Mouse (Mus musculus) megakaryocyte, embryonic 14.5 days (primary cell): Measurements from ENCODE around the gene Olfr311. TPM values are rescaled to one million over a fixed set of nuclear protein-coding genes. Genes with fewer than 3 reads are reported as not detected.

ENCODE experiments used
- H3K27me3 ChIP-seq: replicated peaks from 2 replicates; pipeline ENCODE3; 2012; ENCODE audit warnings: inconsistent platforms
- H3K36me3 ChIP-seq: replicated peaks from 2 replicates; pipeline ENCODE3; 2012; ENCODE audit warnings: low read length, inconsistent platforms, mixed read lengths
- H3K4me1 ChIP-seq: 2 replicates; pipeline ENCODE4 v1.6.1; 2012; ENCODE audit warnings: inconsistent platforms
- H3K4me3 ChIP-seq: replicated peaks from 2 replicates; pipeline ENCODE3; 2012; ENCODE audit warnings: moderate library complexity, mild to moderate bottlenecking, inconsistent platforms
- H3K9me3 ChIP-seq: 2 replicates; pipeline ENCODE4 v1.6.1; 2012; ENCODE audit warnings: inconsistent platforms
- FLI1 ChIP-seq: IDR thresholded peaks from 2 replicates; pipeline ENCODE4 v1.6.1; 2012; ENCODE audit warnings: low read length, inconsistent platforms, mixed read lengths
- GATA1 ChIP-seq: IDR thresholded peaks from 3 replicates; pipeline ENCODE4 v1.6.1; 2012; ENCODE audit warnings: mixed read lengths, low read length, inconsistent platforms, borderline replicate concordance
- polyA plus RNA-seq: library from polyadenylated mRNA; stranded (reverse); fragments of >175 nt; gene quantifications from 2 replicates; pipeline ENCODE4 v1.2.3, GENCODE M21; 2012; ENCODE audit warnings: low replicate concordance; ENCODE audit not compliant: insufficient read depth

The Olfr311 gene
- polyA plus RNA-seq, 1 experiment, result not detected

GRCm38 (mm10) chr11:58867039-58867953 is 28.2 kb downstream of the Olfr311 start, which contains the start of gene 2810021J22Rik:
Gene 2810021J22Rik (plus strand): TSS chr11:58867216.
- Histone ChIP-seq H3K4me1 (peaks cover 25% of the 10 kb centered on the region), H3K36me3 (peaks cover 27% of the 10 kb centered on the region), H3K27me3 (no peaks in the 10 kb centered on the region), H3K4me3 (peak within 1 kb of the TSS; percentile 94), H3K9me3 (peaks cover 8% of the 10 kb centered on the region; the same call in 1 of the 2 replicates)
- TF ChIP-seq FLI1 (peak; percentile 94; the same call in 1 of the 2 replicates), GATA1 (no peak)

- Histone ChIP-seq H3K4me3 (peak overlapping the region; percentile 94), H3K36me3 (peaks cover 27% of the 10 kb centered on the region)
These were observed 28.9 kb downstream of the Olfr311 start for GRCm38 (mm10) chr11:58867954-58868330.

GRCm38 (mm10) chr11:58870961-58871360 is 31.9 kb downstream of the Olfr311 start:
- no peaks in the 10 kb centered on the region for H3K27me3 ChIP-seq
- no peak overlapping the region for H3K4me3 ChIP-seq
- H3K4me1 ChIP-seq, result peaks cover 25% of the 10 kb centered on the region
- H3K36me3 ChIP-seq, result peaks cover 31% of the 10 kb centered on the region
- H3K9me3 ChIP-seq, result no peaks in the 10 kb centered on the region
- TF ChIP-seq GATA1 (no peak), FLI1 (no peak)

More at GRCm38 (mm10) chr11:58867954-58868330, 28.9 kb downstream of the Olfr311 start:
- peaks cover 25% of the 10 kb centered on the region for H3K4me1 ChIP-seq
- H3K27me3 ChIP-seq, result no peaks in the 10 kb centered on the region
- peaks cover 8% of the 10 kb centered on the region; the same call in 1 of the 2 replicates for H3K9me3 ChIP-seq
- no peak for TF ChIP-seq GATA1
- no peak for TF ChIP-seq FLI1

DNA sequence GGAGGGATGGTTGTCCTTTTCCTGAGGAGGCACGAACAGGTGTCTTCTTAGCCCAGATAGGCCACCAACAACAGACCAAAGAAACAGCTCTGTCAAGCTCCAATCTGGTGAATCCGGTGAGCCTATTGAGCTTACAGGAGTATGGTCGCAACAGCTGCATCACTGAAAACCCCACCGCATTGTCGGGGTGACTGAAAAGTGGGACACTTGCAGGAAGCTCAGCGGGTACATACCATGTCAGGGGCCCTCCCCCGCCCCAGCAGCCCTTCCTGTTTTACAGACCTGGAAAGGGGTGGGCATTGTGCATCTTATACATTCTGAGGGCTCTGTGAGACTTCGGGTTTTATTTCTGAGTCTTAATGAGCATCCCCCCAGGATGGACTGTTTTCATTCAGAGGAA is 44.7 kb downstream of the Olfr311 start:
- no peaks in the 10 kb centered on the region for H3K27me3 ChIP-seq
- H3K4me3 ChIP-seq, result no peak overlapping the region
- H3K9me3 ChIP-seq, result peaks cover 15% of the 10 kb centered on the region
- no peak for TF ChIP-seq GATA1
- TF ChIP-seq FLI1, result no peak
- H3K4me1 ChIP-seq, result peaks cover 7% of the 10 kb centered on the region
- H3K36me3 ChIP-seq, result peaks cover 49% of the 10 kb centered on the region

GRCm38 (mm10) chr11:58890511-58890910 is 51.5 kb downstream of the Olfr311 start:
- TF ChIP-seq GATA1 (no peak), FLI1 (no peak)
- peaks cover 7% of the 10 kb centered on the region for H3K4me1 ChIP-seq
- H3K9me3 ChIP-seq, result peaks cover 20% of the 10 kb centered on the region
- H3K27me3 ChIP-seq, result no peaks in the 10 kb centered on the region
- peaks cover 65% of the 10 kb centered on the region for H3K36me3 ChIP-seq
- no peak overlapping the region for H3K4me3 ChIP-seq

Other genes starting within 250 kb of the Olfr311 start
- gene Olfr324, start 244.1 kb upstream of the Olfr311 start, polyA plus RNA-seq, result not detected in 2 replicates
- not detected in 2 replicates for gene 2210407C18Rik, start 223.2 kb upstream of the Olfr311 start, polyA plus RNA-seq
- not detected in 2 replicates for gene Olfr323, start 208.8 kb upstream of the Olfr311 start, polyA plus RNA-seq
- 7.9 and 18.0 TPM in 2 replicates for gene Trim58, start 198.8 kb upstream of the Olfr311 start, polyA plus RNA-seq
- not detected in 2 replicates for gene Olfr322, start 180.5 kb upstream of the Olfr311 start, polyA plus RNA-seq
- not detected in 2 replicates for gene Olfr320, start 158.2 kb upstream of the Olfr311 start, polyA plus RNA-seq
- not detected in 2 replicates for gene Olfr319, start 140.1 kb upstream of the Olfr311 start, polyA plus RNA-seq
- not detected in 2 replicates for gene Olfr318, start 115.2 kb upstream of the Olfr311 start, polyA plus RNA-seq
- not detected in 2 replicates for gene Olfr317, start 100.0 kb upstream of the Olfr311 start, polyA plus RNA-seq
- not detected in 2 replicates for gene Olfr316, start 86.5 kb upstream of the Olfr311 start, polyA plus RNA-seq
- not detected in 2 replicates for gene Olfr315, start 66.1 kb upstream of the Olfr311 start, polyA plus RNA-seq
- 3.7 TPM in 1 of 2 replicates, not detected in the other for gene Olfr314, start 56.3 kb upstream of the Olfr311 start, polyA plus RNA-seq
- gene Fam183b, start 37.3 kb upstream of the Olfr311 start, polyA plus RNA-seq, result not detected in 2 replicates
- not detected in 2 replicates for gene Olfr313, start 24.3 kb upstream of the Olfr311 start, polyA plus RNA-seq
- not detected in 2 replicates for gene Olfr312, start 10.0 kb upstream of the Olfr311 start, polyA plus RNA-seq
- gene Gm12258, start 7.9 kb downstream of the Olfr311 start, polyA plus RNA-seq, result not detected in 2 replicates
- gene 2810021J22Rik, start 28.0 kb downstream of the Olfr311 start, polyA plus RNA-seq, result 0.32 TPM in 1 of 2 replicates, not detected in the other
- gene Zfp39, start 65.0 kb downstream of the Olfr311 start, polyA plus RNA-seq, result 0.11 TPM in 1 of 2 replicates, not detected in the other
- gene Btnl10, start 78.7 kb downstream of the Olfr311 start, polyA plus RNA-seq, result not detected in 2 replicates
- 271 and 450 TPM in 2 replicates for gene Rnf187, start 99.7 kb downstream of the Olfr311 start, polyA plus RNA-seq
- 5.3 and 6.7 TPM in 2 replicates for gene Hist3h2ba, start 109.7 kb downstream of the Olfr311 start, polyA plus RNA-seq
- 16.9 TPM in 1 of 2 replicates, not detected in the other for gene Hist3h2a, start 115.4 kb downstream of the Olfr311 start, polyA plus RNA-seq
- 11.3 and 13.8 TPM in 2 replicates for gene Trim17, start 115.4 kb downstream of the Olfr311 start, polyA plus RNA-seq
- gene Trim11, start 138.8 kb downstream of the Olfr311 start, polyA plus RNA-seq, result 12.8 and 20.1 TPM in 2 replicates